Mouse (Mus musculus): ENCODE data around the gene Jakmip3.

Gene Jakmip3

DNA sequence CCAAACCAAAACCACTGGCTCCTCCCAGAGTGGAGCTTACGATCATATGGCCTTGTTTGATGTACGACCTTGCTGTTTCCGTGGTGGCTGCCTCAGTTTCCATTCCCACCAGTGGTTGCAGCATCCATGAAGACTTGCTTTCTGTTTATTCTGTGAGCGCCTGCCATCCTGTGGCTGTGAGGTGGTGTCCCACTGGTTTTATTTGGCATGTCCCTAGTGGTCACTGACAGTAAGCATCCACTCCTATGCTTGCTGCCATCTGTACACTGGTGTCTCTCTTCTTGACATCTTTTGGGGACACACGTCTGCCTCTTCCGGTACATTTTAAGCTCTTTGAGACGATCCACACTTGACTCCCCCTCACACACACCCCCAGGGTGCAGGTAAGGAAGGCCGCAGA is 7.2 kb downstream of the Jakmip3 start:
- DNase-seq (ENCODE audit: low read depth) = no peak

DNA sequence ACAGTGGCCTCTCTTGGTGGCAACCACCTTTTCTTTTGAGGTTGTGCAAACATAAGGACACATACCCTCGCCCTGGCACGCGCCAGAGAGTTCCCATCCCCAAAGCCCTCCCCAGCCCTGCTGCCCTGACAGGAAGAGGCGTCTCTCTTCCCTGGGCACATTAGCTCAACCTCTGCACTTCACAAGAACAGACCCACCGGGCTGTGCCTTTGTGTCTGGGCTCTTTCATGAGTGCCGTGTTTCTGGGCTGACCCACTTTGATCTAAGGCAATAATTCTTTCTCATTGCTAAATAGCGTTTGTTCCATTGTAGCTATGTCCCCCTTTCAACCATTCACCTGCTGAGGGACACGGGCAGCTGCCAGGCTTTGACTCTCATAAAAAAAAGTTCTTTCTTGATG is 7.8 kb downstream of the Jakmip3 start:
- no peak for DNase-seq (ENCODE audit: low read depth)

DNA sequence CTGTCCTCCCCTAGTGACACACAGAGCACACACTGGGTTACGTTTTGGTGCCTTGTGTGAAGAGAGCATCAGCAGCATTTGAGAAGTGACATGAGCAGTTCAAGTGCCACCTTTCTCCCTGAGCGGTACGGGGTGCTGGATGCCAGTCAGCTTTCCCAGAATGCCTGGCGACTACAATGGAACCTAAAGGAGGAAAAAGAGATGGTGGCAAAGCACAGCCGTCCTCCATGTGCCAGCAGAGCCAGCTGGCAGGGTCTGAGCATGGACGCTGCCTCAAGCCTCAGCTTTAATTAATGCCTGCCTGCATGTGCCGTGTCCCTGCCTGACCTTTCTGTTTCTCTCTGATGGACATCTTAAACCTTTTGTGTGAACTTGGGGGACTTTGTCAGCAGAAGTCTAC is 15.3 kb downstream of the Jakmip3 start:
- no peak for DNase-seq (ENCODE audit: low read depth)

DNA sequence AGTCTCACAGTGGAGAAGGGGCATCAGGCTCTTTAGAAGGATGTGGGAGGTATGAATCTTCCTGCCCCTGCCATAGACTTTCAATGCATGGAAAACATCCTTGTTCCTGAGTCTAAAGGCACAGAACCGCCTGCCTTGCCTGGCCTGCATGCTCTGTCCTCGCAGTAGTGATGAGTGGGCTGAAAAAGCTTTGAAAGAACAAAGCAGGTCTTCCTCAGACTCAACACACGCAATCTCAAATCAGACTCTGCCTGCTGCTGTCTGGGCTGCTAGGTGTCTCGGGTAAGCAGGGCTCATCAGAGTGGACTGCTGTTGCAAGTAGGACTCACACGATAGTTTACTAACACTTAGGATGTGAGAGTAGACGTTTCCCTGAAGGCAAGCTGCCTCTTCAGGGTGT is 16.6 kb downstream of the Jakmip3 start:
- DNase-seq (ENCODE audit: low read depth) = no peak

DNA sequence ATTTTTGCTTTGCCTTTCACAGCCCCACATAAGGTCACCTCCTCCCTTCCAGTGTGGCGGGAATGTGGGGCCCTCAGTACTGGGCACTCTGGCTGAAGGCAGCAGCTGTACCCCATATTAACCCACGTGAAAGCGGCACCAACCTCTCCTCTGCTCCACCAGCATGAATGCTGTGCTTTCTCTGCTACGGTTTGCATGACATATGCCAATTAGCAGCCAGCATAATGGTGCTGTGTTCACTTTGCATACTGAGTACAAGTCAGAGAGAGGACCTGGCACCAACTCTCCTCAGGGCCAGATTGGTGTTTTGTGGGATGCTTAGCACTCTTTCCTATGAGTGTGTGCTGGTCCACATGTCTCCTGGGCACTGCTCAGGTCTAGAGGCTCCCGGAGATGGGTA is 19.2 kb downstream of the Jakmip3 start:
- DNase-seq (ENCODE audit: low read depth) = no peak

DNA sequence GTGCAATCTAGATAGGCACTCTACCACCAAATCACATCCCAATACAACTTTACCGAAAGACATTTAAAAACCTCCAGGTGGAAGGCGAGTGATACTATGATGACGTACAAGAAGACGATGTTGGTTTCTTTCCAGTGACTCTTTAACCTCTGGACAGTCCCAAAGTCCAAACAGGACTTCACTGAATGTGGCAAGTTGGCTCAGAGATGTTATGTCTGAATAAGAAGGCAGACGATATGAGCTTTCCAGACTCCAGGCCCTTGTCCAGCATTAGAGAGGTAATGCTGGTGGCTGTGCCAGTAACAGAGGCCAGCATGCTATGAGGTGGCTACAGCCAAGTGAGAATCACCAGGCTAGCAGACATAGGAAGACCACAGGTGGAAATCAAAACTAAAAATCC is 23.2 kb downstream of the Jakmip3 start:
- DNase-seq (ENCODE audit: low read depth) = no peak

DNA sequence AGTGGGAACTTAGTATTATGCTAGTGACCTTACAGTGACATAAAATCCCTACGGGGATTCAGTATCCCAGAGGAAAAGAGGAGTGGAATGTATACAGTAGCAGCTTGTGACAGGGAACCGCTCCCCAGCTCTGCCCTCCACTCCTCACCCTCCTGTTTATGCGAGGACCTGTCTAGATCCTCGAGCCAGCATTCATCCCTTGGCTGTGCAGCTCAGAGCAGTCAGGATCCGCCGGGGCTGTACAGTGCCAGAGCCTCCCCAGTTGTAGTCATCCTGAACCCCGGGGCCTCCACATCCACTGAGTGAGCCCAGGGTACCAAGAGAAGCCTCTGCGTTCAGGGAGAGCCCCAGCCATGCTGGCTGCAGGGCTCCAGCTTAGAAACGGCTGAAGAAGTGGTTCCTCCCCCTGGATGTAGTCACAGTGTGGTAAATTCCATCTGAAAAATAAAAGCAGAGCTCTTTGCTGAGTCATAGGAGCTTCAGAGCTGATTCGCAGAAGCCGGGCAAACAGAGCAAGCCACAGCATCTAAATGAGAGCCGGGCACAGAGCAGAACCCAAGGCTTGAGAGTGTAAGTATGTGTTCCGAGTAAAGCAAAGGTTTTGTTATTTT is 27.6 kb downstream of the Jakmip3 start:
- no peak for DNase-seq (ENCODE audit: low read depth)

DNA sequence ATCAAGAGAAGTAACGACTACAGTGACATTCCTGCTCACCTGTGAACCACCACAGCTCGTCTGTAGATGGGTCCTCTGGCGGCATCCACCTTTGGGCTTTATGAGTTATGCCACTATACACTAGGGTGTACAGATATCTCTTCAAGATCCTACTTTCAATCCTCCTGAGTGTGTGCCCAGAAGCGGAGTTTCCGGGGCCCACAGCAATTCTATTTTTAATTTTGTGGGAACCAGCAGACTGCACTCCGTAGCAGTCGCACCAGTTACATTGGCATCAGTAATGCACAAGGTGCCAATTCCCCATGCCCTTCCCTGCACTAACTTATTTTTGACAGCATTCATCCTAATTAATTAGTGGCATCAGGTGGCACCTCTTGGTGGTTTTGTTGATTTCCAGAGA is 37.0 kb downstream of the Jakmip3 start:
- no peak for DNase-seq (ENCODE audit: low read depth)

DNA sequence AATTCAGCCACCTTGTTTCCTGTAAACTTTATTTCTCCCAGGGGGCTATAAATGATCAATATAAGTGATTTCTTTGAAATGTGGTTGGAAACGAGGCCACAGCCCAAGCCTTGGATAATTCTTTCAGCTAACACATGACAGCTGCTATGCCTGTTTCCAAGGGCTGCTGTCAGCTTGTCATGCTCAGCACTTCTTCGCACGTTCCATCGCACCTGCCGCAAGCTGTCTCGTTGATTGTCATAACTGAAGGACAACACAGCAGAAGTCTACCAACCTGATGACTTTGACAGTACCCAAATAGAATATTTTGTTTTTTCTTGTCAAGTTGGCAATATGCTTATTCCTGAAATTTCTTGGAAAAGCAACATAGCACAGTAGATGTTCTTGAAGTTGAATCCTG is 44.0 kb downstream of the Jakmip3 start:
- DNase-seq (ENCODE audit: low read depth) = no peak

DNA sequence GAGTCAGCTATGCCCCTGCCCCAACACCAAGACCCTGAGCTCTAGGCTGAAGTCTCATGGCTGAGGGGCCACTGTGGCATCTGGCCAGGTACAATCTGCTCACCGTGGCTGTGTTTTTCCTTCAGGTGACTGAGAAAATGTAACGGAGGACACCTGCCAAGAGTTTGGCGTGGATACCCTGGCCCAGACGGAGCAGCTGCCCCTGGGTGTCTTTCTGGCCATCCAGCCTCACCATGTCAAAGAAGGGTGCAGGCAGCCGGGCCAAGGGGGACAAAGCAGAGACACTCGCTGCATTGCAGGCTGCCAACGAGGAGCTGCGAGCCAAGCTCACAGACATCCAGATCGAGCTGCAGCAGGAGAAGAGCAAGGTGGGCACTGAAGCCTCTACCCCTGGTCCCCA is 48.6 kb downstream of the Jakmip3 start:
- no peak for DNase-seq (ENCODE audit: low read depth)

DNA sequence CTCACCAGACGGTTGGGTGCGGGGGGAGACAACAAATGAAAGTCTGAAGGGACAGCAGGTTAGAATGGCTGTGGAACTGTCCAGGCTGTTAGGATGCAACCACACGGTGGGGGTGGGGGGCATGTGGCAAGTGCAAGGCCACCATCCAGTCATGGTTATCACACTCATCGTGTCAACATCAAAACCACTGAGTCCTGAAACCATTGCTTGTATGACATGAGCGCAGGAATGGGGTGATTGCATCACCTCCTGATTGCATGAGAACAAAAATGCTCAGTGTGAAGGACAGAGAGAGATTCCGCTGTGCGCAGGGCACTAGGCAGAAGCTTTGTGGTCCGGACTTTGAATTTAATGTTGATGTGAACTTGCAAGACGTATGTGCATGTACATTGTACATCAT is 62.2 kb downstream of the Jakmip3 start:
- DNase-seq (ENCODE audit: low read depth) = no peak

DNA sequence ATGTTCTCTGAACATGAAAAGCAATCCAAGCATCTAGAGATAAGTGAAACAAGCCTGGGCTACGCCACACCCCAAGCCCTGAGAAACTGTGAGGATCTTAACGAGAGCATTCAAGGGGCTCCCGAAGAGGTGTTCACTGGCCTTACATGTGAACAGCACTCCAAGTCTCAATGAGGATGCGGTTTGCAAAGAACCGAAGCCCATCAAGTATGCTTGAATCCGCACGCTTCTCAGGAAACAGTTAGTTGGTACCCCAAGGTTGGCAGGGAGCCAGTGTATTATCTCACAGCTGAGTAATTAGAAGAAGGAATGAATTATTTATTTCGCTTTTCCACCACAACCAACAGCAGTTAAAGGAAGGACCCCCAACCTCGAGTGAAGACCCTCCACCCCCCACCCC is 62.7 kb downstream of the Jakmip3 start:
- no peak for DNase-seq (ENCODE audit: low read depth)

DNA sequence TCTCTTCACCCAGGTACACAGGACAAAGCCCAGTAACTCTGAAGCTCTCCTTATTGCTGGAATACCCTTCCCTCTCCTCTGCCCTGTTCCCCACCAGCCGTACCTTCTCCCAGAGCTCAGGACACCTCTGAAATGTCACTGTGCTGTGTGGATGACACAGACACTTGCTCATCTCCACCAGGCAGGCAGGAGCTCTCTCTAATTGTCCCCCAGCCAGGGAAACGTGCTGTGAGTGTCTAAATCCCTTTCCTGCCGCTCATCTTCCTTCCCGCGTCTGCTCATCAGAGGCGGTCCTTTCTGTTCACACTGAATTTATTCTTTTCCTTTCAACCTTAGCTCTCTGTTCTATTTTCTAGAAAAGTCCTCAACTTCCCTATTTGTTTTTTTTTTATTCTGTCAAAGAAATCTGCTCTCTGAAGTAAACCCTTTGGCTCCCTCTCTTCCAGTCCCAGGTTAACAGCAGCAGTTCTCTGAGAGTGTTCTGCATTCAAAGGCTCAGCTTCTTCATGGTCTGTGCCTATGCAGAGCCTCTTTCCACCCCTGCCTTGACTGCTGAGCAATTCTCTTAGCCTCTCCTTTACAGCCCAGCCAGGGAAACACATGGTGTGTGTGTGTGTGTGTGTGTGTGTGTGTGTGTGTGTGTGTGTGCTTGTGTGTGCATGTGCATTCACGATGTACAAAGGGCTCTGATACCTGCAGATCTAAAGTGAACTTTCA is 69.4 kb downstream of the Jakmip3 start:
- no peak for DNase-seq (ENCODE audit: low read depth)

DNA sequence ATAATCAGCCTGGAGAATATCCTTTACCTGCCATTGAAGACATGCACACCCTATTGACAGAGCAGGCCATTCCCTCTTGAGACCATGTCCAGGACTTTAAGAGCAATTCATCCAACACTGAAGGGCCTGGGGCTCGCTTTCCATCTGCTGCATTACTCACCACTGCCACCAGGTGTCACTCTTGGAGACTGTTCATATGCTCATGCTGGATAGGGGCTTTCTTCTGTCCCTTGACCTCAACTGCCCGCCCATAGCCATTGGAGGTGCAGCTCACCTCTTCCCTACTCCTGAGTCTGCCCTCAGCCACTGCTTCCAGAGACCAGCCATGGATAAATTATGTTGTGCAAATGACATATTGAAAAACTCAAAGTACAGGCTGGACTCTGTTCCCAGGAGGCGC is 70.5 kb downstream of the Jakmip3 start:
- peak; percentile 46 for DNase-seq (ENCODE audit: low read depth)

DNA sequence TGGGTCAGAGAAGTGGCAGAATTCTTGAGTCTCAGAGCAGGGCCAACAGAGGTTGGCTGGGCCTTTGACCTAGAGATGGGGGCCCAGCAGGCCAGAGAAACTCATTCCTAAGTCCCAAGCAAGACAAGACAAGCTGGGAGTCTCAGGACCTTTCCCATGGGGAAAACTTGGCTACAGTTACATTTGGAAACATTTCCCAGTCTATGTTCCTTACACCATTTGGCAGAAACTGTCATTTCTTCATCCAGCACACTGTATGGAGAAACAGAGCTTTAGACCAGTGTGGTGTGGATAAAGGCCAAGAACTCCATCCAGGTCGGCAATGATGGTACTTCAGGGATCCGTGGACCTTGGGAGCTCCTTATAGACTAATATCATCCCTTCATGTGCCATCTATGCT is 71.1 kb downstream of the Jakmip3 start:
- DNase-seq (ENCODE audit: low read depth) = no peak

DNA sequence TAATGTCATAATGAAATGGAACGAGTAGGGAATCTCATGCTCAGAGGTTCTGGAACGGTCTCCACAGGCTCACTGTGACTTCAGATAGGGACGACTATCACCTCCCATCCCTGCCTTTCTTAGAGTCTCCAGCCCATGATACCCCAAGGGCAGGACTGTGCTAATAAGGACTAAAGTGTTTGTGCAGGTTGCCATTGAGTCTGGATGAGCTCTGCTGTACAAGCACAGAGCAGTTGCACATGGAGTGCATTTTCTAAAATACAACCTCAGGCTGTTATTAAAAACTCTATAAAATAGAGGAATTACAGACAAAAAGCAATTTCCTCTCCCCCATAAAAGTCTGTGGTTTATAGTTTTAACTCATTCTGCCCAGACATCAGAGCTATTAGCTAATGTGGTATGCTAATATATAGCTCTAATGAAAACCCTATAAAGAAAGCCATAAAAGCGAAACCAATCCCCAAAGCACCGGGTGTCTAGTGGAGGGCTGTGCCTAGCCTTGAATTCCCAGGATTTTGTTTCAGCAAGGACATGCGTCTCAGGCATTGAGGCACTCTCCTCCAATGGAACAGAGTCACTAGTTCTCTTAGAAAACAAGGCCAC is 72.3 kb downstream of the Jakmip3 start:
- DNase-seq (ENCODE audit: low read depth) = no peak

DNA sequence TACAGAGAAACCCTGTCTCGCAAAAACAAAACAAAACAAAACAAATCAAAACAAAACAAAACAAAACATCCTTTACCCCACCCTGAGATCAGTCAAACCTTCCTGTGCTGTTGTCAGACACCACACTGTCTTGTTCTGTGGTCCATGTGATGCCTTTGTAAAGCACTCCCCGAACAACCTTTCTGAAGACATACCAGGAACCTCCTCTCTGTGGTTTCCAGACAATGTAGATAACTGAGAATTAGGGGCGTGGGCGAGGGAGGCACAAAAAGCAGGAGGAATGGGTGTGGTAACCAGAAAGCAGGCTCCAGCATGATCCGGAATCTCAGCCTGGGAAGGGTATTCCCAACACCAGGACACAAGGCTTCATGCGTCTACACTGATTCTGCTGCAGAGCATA is 74.6 kb downstream of the Jakmip3 start:
- no peak for DNase-seq (ENCODE audit: low read depth)

DNA sequence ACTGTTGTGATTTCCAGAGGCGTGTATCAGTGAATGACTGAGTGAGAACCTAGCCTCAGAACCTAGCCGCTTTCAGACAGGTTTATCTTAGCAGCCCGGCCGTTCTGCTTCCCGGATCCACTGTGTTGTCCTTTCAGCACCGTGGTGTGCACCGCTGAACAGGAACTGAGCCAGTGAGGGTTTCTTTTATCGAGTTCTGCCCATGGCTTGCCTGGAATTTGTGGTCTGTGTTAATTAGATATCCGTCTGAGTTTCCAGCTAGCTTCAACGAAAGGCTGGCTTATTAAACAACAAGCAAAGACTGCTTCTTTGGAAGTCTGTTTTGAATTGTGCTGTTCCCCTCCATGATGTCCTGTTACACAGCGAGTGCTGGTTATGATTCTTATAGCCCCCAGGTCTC is 75.8 kb downstream of the Jakmip3 start:
- DNase-seq (ENCODE audit: low read depth) = no peak

DNA sequence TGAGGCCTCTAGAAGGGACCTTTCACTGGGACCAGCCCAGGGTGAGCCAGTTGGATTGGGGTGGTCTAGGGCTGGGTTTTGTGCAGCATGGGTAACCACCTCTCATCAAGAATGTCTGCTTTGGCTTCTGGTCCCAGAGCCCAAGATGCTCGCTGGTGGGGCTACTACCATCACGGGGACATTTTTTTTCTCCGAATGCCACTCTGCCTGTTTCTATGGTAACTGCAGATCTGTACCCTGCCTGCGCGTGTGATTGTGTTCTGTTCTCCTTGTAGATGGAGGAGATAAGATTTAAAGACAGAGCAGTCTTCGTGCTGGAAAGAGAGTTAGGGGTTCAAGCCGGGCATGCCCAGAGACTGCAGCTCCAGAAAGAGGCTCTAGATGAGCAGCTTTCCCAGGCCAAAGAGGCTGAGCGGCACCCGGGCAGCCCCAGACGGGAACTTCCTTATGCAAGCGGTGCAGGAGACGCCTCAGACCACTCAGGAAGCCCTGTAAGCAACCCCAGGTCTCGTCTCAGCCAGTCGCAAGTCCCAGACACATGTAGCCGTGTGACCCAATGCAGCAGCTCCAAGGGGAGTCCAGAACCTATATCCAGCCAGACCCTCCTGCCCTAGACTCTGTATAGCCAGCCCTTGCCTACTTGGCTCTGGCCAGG is 76.8 kb downstream of the Jakmip3 start:
- DNase-seq (ENCODE audit: low read depth) = no peak

DNA sequence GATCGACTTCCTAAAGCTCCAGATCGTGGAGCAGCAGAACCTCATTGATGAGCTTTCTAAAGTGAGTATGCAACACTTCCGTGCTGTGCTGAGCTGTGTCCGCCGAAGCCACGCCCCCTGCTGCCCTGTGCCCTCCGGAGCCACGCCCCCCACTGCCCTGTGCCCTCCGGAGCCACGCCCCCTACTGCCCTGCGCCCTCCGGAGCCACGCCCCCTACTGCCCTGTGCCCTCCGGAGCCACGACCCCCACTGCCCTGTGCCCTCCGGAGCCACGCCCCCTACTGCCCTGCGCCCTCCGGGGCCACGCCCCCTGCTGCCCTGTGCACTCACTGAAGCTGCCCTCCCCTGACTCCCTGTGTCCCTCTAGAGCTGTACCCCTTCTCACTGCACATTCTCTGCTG is 80.4 kb downstream of the Jakmip3 start:
- DNase-seq (ENCODE audit: low read depth) = no peak

DNA sequence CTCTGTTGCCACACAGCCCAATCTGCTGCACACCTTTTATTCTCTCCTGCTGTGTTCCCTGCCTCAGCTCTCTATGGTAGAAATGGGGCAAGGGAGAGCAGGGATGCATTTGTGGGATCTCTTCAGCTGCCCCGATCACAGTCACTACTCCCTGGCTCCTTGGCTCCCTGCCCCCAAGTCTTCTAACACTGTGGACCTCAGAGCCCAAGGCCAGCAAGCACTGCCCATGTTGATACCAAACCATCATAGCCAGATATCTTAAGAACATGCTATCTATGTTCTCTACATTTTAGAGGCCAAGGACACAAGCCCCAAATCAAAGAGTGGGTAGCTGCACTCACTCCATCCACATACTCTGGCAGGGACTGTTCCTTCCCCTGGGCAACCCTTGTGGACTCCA is 80.8 kb downstream of the Jakmip3 start:
- no peak for DNase-seq (ENCODE audit: low read depth)

DNA sequence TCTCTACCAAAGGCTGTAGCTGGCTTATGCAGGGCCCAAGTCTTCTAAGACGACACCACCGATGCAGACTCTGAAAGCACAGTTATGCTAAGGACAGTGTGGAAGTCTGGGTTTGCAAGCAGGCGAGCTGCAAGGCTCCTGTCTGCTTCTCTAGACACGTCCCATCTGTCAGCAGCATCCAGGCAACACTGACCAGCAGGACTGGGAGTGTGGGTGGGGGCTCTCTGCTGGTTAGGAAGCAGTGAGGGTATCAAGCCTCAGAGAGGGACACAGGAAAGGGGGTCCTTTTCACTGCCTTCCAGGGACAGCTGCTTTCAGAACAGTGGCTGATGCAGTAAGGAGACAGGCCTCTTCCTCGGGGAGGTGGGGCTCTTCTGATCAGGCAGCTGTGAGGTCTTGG is 86.6 kb downstream of the Jakmip3 start:
- no peak for DNase-seq (ENCODE audit: low read depth)

DNA sequence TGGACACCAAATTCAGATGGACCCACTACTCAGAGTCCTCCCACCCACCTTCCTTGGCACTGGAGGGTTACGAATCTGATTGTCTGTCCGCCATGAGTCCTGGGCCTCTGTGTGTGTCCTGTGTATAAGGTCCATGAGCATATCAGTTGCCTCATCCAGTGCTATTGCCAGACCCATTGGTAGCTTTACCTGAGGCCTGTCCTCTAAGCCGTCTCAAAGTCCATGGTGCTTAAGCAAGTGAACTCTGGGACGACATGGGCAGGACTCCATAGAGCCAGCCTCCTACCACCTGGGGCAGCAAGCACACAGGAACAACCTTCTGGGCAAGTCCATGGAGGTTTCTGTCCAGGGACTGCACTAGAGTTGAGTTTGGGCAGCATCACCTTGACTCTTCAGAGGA is 90.7 kb downstream of the Jakmip3 start:
- no peak for DNase-seq (ENCODE audit: low read depth)

All from naive thymus-derived CD4-positive, alpha-beta T cell, adult 2 months (primary cell).